Mouse (Mus musculus) G1E (cell line): ENCODE measurements around the gene Dock10.

Experiments used
- CTCF ChIP-seq: IDR thresholded peaks from 2 replicates; pipeline ENCODE4 v1.5.1; 2012; ENCODE audit warnings: low read depth, low read length, inconsistent platforms, mixed read lengths
- GATA1 ChIP-seq: IDR thresholded peaks from 2 replicates; pipeline ENCODE4 v1.6.1; 2012; ENCODE audit warnings: borderline replicate concordance, low read length, inconsistent platforms, mixed read lengths
- GATA2 ChIP-seq: IDR thresholded peaks from 2 replicates; pipeline ENCODE4 v1.6.1; 2012; ENCODE audit warnings: low read depth, low read length, inconsistent platforms, borderline replicate concordance

DNA sequence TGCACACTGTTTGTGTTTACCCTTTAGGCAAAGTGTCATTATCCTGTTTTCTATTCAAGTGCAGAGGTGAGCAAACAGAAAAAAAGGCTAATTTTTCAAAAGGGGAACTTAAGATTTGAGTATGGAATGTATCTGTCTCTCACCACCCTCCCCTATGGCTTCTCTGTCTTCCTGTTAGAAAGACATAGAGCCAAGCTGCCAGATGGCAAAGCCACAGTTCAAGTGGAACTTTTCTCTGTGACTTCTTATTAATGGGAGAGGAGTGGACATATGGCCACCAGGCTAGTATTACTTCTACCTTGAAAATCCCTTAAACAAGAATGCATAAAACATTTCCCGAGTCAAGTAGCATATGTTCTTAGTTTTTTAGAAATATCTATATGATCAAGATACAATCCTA lies 39.7 kb downstream of the Dock10 start:
- no peak for TF ChIP-seq CTCF
- TF ChIP-seq GATA2: no peak
- no peak for TF ChIP-seq GATA1
